Mouse (Mus musculus): ENCODE data around the gene Ppp6r3. TPM values are rescaled to one million over a fixed set of nuclear protein-coding genes. Genes with fewer than 3 reads are reported as not detected.

Gene Ppp6r3
- polyA plus RNA-seq, 1 experiment from 2014 or later, result 67.3 TPM

DNA sequence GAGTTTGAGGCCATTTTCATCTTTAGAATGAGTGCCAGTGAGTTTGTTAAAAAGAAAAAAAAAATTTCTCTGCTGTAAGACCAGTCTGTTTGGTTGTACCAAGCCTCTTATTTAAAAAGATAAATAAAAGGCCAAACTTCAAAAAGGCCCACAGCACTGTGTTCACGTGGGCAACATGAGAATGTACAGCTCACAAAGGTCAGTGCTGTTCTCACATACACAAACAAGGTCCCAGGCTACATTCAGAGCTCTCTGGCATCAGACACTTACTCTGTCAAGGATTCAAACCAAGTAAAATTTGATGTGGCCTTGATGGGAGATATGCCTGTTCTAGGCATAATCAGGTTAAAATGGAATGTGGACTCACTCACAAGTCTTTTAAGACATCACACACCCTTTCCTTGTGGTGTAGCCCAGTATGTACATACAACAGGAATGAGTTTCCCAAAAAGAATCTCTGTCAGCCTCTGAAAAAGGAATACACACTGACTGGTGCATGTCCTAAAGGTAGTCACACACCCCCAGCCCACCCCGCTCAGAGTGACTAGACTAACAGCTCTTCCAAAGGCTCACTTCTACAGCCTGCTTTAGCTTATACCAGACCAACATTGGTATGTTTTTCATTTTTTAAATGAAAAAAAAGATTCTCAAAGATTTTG lies 19.3 kb downstream of the Ppp6r3 start:
- H3K4me1 ChIP-seq (ENCODE audit: control insufficient read depth, insufficient read depth, low read length), result no peaks in the 10 kb centered on the region; the same call in 1 of the 2 replicates
- H3K27me3 ChIP-seq (ENCODE audit: control insufficient read depth, insufficient read depth, low read length), result no peaks in the 10 kb centered on the region
- ATAC-seq (ENCODE audit: low read depth), result no peak
- no peaks in the 10 kb centered on the region for H3K36me3 ChIP-seq (ENCODE audit: control insufficient read depth, insufficient read depth, low read length)
- 95% methylated on average over 2 of the region's 2 CpGs for WGBS
- H3K4me3 ChIP-seq (ENCODE audit: low read depth, low read length), result no peak overlapping the region
- no peak overlapping the region for H3K9ac ChIP-seq (replicated peaks; ENCODE audit: low read depth, low read length)
- no peak overlapping the region for H3K4me2 ChIP-seq (ENCODE audit: low read depth, low read length)
- H3K9me3 ChIP-seq (ENCODE audit: control insufficient read depth, low read length), result no peaks in the 10 kb centered on the region
- no peak overlapping the region for H3K27ac ChIP-seq (ENCODE audit: low read depth, low read length)

DNA sequence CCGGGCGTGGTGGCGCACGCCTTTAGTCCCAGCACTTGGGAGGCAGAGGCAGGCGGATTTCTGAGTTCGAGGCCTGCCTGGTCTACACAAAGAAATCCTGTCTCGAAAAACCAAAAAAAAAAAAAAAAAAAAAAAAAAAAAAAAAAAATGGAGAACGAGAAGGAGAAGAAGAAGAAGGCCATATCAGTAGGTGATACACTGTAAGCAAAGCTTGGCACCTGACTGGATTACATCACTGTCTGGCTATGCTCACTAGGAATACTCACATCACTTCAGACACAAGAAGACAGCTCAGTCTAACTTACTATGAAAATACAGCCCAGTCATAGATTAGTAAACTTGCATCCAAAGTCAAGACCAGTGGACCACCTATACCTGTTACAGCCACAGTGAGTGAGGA lies 20.8 kb downstream of the Ppp6r3 start:
- ATAC-seq (ENCODE audit: low read depth), result no peak
- Histone ChIP-seq H3K27ac (ENCODE audit: low read depth, low read length) (no peak overlapping the region), H3K9me3 (ENCODE audit: control insufficient read depth, low read length) (no peaks in the 10 kb centered on the region), H3K27me3 (ENCODE audit: control insufficient read depth, insufficient read depth, low read length) (no peaks in the 10 kb centered on the region), H3K9ac (replicated peaks; ENCODE audit: low read depth, low read length) (no peak overlapping the region), H3K4me1 (ENCODE audit: control insufficient read depth, insufficient read depth, low read length) (no peaks in the 10 kb centered on the region; the same call in 1 of the 2 replicates), H3K4me2 (ENCODE audit: low read depth, low read length) (no peak overlapping the region), H3K36me3 (ENCODE audit: control insufficient read depth, insufficient read depth, low read length) (no peaks in the 10 kb centered on the region), H3K4me3 (ENCODE audit: low read depth, low read length) (no peak overlapping the region)
- 94% methylated on average over 8 of the region's 8 CpGs for WGBS

DNA sequence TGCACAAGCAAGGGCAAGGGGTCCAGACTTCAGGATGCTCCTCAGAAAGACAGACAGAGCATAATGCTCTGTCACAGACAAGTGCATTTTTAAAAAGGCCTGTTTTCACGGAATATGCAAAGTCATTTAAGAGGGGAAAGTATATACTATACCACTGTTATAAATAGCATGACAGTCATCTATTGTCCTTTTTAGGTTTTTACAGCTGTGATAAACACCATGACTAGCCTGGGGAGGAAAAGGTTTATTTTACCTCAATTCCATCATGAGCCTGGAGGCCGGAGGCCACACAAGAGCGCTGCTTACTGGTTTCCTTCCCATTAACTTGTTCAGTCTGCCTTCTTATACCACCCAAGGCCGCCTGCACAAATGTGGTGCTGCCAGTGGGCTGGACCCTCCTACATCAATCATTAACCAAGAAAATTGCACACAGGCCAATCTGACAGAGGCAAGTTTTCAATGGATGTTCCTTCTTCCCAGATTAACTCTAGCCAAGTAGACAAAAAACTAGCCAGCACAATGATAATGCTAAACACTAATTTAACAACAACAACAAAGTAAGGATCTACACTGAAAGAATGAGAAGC lies 23.9 kb downstream of the Ppp6r3 start:
- Histone ChIP-seq H3K4me2 (ENCODE audit: low read depth, low read length) (no peak overlapping the region), H3K27me3 (ENCODE audit: control insufficient read depth, insufficient read depth, low read length) (no peaks in the 10 kb centered on the region), H3K27ac (ENCODE audit: low read depth, low read length) (no peak overlapping the region), H3K9ac (replicated peaks; ENCODE audit: low read depth, low read length) (no peak overlapping the region), H3K4me3 (ENCODE audit: low read depth, low read length) (no peak overlapping the region), H3K9me3 (ENCODE audit: control insufficient read depth, low read length) (no peaks in the 10 kb centered on the region), H3K4me1 (ENCODE audit: control insufficient read depth, insufficient read depth, low read length) (no peaks in the 10 kb centered on the region; the same call in 1 of the 2 replicates), H3K36me3 (ENCODE audit: control insufficient read depth, insufficient read depth, low read length) (no peaks in the 10 kb centered on the region)
- ATAC-seq (ENCODE audit: low read depth), result no peak
- 32% methylated on average over 4 of the region's 4 CpGs for WGBS

GRCm38 (mm10) chr19:3550101-3550500 lies 25.4 kb downstream of the Ppp6r3 start:
- H3K4me1 ChIP-seq (ENCODE audit: control insufficient read depth, insufficient read depth, low read length), result no peaks in the 10 kb centered on the region; the same call in 1 of the 2 replicates
- no peak overlapping the region for H3K27ac ChIP-seq (ENCODE audit: low read depth, low read length)
- no peak overlapping the region for H3K4me2 ChIP-seq (ENCODE audit: low read depth, low read length)
- 97% methylated on average over 1 of the region's 1 CpGs for WGBS
- no peak overlapping the region for H3K4me3 ChIP-seq (ENCODE audit: low read depth, low read length)
- H3K36me3 ChIP-seq (ENCODE audit: control insufficient read depth, insufficient read depth, low read length), result no peaks in the 10 kb centered on the region
- ATAC-seq (ENCODE audit: low read depth), result no peak
- no peaks in the 10 kb centered on the region for H3K9me3 ChIP-seq (ENCODE audit: control insufficient read depth, low read length)
- H3K9ac ChIP-seq (replicated peaks; ENCODE audit: low read depth, low read length), result no peak overlapping the region
- no peaks in the 10 kb centered on the region for H3K27me3 ChIP-seq (ENCODE audit: control insufficient read depth, insufficient read depth, low read length)

DNA sequence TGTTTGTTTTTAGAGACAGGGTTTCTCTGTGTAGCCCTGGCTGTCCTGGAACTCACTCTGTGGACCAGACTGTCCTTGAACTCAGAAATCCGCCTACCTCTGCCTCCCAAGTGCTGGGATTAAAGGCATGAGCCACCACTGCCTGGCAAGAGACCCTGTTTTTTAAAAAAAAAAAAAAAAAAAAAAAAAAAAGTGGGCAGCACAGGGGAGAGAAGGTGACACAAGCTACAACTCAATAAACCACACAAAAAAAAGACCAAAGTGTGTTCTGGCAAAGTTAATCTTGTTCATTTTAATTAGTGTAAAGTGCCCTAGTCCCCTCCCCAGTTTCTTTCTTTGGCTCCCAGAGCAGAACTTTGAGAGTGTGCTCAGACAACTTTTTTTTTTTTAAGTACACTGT lies 26.3 kb downstream of the Ppp6r3 start:
- no peak overlapping the region for H3K4me2 ChIP-seq (ENCODE audit: low read depth, low read length)
- H3K9ac ChIP-seq (replicated peaks; ENCODE audit: low read depth, low read length), result no peak overlapping the region
- no peak overlapping the region for H3K4me3 ChIP-seq (ENCODE audit: low read depth, low read length)
- no peaks in the 10 kb centered on the region for H3K36me3 ChIP-seq (ENCODE audit: control insufficient read depth, insufficient read depth, low read length)
- H3K27me3 ChIP-seq (ENCODE audit: control insufficient read depth, insufficient read depth, low read length), result no peaks in the 10 kb centered on the region
- H3K9me3 ChIP-seq (ENCODE audit: control insufficient read depth, low read length), result no peaks in the 10 kb centered on the region
- WGBS, result 95% methylated on average over 1 of the region's 1 CpGs
- ATAC-seq (ENCODE audit: low read depth), result no peak
- H3K27ac ChIP-seq (ENCODE audit: low read depth, low read length), result no peak overlapping the region
- no peaks in the 10 kb centered on the region; the same call in 1 of the 2 replicates for H3K4me1 ChIP-seq (ENCODE audit: control insufficient read depth, insufficient read depth, low read length)

- Histone ChIP-seq H3K9me3 (ENCODE audit: control insufficient read depth, low read length) (no peaks in the 10 kb centered on the region), H3K27me3 (ENCODE audit: control insufficient read depth, insufficient read depth, low read length) (no peaks in the 10 kb centered on the region), H3K4me3 (ENCODE audit: low read depth, low read length) (no peak overlapping the region), H3K9ac (replicated peaks; ENCODE audit: low read depth, low read length) (no peak overlapping the region), H3K4me1 (ENCODE audit: control insufficient read depth, insufficient read depth, low read length) (no peaks in the 10 kb centered on the region; the same call in 1 of the 2 replicates), H3K36me3 (ENCODE audit: control insufficient read depth, insufficient read depth, low read length) (0 out of 2 replicates have a peak, but pooled peaks cover 3% of the 10 kb centered on the region), H3K4me2 (ENCODE audit: low read depth, low read length) (no peak overlapping the region), H3K27ac (ENCODE audit: low read depth, low read length) (no peak overlapping the region)
- 100% methylated on average over 1 of the region's 1 CpGs for WGBS
- no peak for ATAC-seq (ENCODE audit: low read depth)
Measured at GRCm38 (mm10) chr19:3548311-3548710, 27.2 kb downstream of the Ppp6r3 start.

GRCm38 (mm10) chr19:3544995-3545394 lies 30.6 kb downstream of the Ppp6r3 start:
- Histone ChIP-seq H3K9ac (replicated peaks; ENCODE audit: low read depth, low read length) (no peak overlapping the region), H3K9me3 (ENCODE audit: control insufficient read depth, low read length) (no peaks in the 10 kb centered on the region), H3K4me3 (ENCODE audit: low read depth, low read length) (no peak overlapping the region), H3K36me3 (ENCODE audit: control insufficient read depth, insufficient read depth, low read length) (0 out of 2 replicates have a peak, but pooled peaks cover 3% of the 10 kb centered on the region), H3K4me2 (ENCODE audit: low read depth, low read length) (no peak overlapping the region), H3K4me1 (ENCODE audit: control insufficient read depth, insufficient read depth, low read length) (no peaks in the 10 kb centered on the region), H3K27ac (ENCODE audit: low read depth, low read length) (no peak overlapping the region), H3K27me3 (ENCODE audit: control insufficient read depth, insufficient read depth, low read length) (no peaks in the 10 kb centered on the region)
- ATAC-seq (ENCODE audit: low read depth), result no peak
- 86% methylated on average over 2 of the region's 2 CpGs for WGBS

DNA sequence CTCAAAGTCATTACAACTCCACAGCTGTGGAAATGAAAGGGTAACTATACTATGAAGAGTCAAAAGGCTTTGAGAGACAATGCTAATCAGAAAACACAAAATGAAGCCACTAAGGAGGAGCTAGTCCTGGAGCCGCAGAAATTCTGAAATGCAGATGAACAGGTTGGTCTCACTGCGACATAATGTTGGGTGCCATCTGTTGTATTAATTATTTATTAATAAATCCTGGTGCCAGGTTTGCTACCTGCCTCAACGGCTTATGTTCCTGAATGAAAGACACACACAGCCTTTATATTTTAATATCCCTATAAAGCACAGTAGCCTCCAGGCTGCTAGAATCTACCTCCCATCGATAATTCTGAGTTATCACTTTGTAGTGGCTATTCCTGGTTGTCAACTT lies 33.0 kb downstream of the Ppp6r3 start:
- Histone ChIP-seq H3K9ac (replicated peaks; ENCODE audit: low read depth, low read length) (no peak overlapping the region), H3K4me3 (ENCODE audit: low read depth, low read length) (no peak overlapping the region), H3K36me3 (ENCODE audit: control insufficient read depth, insufficient read depth, low read length) (peaks cover 3% of the 10 kb centered on the region; the same call in 1 of the 2 replicates), H3K9me3 (ENCODE audit: control insufficient read depth, low read length) (no peaks in the 10 kb centered on the region), H3K4me1 (ENCODE audit: control insufficient read depth, insufficient read depth, low read length) (no peaks in the 10 kb centered on the region), H3K27ac (ENCODE audit: low read depth, low read length) (no peak overlapping the region), H3K4me2 (ENCODE audit: low read depth, low read length) (no peak overlapping the region), H3K27me3 (ENCODE audit: control insufficient read depth, insufficient read depth, low read length) (no peaks in the 10 kb centered on the region)
- no peak for ATAC-seq (ENCODE audit: low read depth)
- WGBS, result 84% methylated on average over 4 of the region's 4 CpGs

DNA sequence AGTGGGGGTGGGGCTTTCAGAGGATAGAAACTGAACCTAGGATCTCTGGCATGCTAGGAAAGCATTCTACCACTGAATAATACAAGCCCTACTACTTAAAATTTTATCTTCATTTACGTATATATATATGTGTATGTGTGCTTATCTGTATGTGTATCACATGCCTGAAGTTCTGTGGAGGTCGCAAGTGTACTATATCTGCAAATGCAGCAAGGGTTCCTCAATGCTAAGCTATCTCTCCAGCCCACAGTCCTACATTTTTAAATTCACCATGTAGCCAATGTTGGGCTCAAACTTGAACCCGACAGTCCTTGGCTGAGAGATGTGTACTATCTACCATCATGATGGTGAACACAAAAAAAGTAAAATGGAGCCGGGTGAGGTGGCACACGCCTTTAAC lies 34.6 kb downstream of the Ppp6r3 start:
- WGBS, result 98% methylated on average over 5 of the region's 5 CpGs
- Histone ChIP-seq H3K4me2 (ENCODE audit: low read depth, low read length) (no peak overlapping the region), H3K27me3 (ENCODE audit: control insufficient read depth, insufficient read depth, low read length) (no peaks in the 10 kb centered on the region), H3K4me1 (ENCODE audit: control insufficient read depth, insufficient read depth, low read length) (no peaks in the 10 kb centered on the region), H3K9me3 (ENCODE audit: control insufficient read depth, low read length) (no peaks in the 10 kb centered on the region), H3K27ac (ENCODE audit: low read depth, low read length) (no peak overlapping the region), H3K4me3 (ENCODE audit: low read depth, low read length) (no peak overlapping the region), H3K36me3 (ENCODE audit: control insufficient read depth, insufficient read depth, low read length) (peaks cover 3% of the 10 kb centered on the region; the same call in 1 of the 2 replicates), H3K9ac (replicated peaks; ENCODE audit: low read depth, low read length) (no peak overlapping the region)
- no peak for ATAC-seq (ENCODE audit: low read depth)
